Mouse (Mus musculus): ENCODE results near the gene Arl6ip4.
A peak's percentile ranks its signal among the peaks of the same experiment; 100 is the strongest.

Gene Arl6ip4

DNA sequence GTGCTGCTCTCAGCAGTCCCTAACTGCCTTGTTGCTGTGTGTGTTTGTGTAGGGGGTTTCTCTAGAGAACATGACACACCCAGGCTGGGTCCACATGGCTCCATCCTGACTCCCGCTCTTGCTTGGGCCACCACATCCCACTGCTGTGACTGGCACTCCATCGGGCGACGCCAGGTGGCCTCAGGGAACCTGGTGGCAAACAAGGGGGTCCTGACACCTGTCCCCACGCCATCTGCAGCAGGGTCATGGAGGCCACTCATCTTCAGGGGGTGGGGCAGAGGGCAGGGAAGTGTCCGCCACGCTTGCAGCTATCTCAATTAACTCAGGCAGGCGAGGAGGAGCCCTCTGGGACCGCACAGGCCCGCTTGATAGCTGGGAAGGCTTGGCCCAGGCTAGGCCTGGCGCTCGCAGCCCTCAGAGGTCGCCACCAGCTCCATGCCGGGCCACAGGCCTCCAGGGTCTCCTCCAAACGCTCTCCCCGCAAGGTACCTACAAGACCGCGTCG lies 20.8 kb upstream of the Arl6ip4 start:
- peak; percentile 55 for DNase-seq (ENCODE audit: low spot score)

GRCm38 (mm10) chr5:124095596-124096232 lies 20.2 kb upstream of the Arl6ip4 start, which contains the start of gene Abcb9:
Gene Abcb9 (minus strand): TSS chr5:124095798.
- peak; percentile 99 for DNase-seq (ENCODE audit: low spot score)

DNA sequence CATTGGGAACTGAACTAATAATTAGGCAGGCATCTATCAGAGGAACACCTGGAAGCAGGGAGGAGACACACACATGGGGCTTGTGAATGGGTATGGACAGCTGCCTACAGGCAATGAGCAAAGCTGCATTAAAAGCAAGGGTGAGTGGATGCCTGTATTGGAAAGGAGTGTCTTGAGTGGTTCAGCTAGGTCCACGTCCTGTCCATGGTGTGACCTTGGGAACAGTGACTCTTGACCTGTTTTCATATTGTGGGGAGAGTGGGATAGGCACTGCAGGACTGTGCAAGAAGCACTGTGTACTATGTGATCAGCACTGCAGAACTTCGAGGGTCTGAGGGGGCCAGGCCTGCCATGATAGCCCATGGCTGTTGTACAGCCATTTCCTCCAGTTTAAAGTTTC lies 17.0 kb upstream of the Arl6ip4 start:
- DNase-seq (ENCODE audit: low spot score) = no peak

GRCm38 (mm10) chr5:124100128-124101044 lies 15.5 kb upstream of the Arl6ip4 start:
- no peak for DNase-seq (ENCODE audit: low spot score)

DNA sequence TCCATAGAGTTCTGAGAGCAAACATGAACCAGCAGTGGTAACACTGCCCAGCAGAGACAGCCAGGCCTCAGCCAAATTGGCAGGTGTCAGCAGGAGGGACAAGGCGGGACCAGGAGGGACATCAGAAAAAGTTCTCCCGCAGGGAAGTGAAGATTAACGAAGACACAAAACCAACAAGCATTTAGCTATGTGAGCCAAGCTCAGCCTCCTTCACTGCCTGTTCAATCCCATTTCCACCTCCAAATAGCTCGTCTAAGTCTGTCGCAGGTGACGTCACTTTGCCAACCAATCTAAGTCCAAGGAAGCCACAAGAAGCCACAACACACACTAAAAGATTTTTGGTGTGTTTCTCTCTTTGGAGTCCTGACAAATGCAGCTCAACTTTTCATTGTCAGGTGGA lies 13.6 kb upstream of the Arl6ip4 start:
- no peak for DNase-seq (ENCODE audit: low spot score)

- no peak for DNase-seq (ENCODE audit: low spot score)
Measured at GRCm38 (mm10) chr5:124103020-124103419, 12.9 kb upstream of the Arl6ip4 start.

DNA sequence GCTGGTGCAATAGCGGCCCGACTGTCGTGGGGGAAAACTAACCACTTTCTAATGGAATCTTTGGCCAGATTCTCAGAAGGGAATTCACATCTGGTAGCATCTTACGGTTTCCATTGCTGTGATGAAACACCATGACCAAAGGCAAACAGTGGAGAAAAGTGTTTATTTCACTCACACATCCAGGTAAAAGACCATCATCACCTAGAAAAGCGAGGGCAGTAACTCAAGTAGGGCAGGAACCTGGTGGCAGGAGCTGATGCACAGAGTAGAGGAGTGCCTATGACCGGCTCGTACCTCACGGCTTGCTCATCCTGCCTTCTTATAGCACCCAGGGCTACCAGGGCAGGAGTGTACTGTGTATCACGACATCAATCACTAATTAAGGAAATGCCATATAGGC lies 12.3 kb upstream of the Arl6ip4 start:
- DNase-seq (ENCODE audit: low spot score) = no peak

DNA sequence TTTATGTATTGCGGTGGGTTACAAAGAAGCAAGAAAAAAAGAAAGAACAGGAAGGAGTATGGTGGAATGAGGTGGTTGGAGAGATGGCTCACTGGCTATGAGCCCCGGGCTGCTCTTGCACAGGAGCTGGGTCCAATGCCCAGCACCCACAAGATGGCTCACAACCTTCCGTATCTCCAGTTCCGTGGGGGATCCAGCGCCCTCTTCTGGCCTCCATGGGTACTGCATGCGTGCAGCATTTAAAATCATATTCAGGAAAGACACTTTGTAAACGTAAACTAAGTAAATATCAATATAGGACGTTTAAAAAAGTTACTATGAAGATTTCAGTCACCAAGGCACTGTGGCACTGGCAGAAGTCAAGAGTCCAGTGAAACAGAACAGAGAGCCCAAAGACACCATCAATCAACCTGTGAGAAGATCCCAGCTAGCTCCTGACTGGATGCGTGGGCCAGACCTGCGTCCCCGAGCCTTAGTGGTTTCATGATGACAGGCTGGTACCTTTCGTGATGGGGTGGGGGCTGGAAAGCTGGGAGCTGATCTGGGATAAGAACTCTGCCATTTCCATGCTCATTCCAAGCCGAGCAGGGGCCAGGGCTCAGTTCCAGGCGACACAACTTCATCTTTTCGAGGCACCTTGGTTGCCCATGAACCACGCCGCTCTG lies 4.7 kb upstream of the Arl6ip4 start:
- peak; percentile 54 for DNase-seq (ENCODE audit: low spot score)

DNA sequence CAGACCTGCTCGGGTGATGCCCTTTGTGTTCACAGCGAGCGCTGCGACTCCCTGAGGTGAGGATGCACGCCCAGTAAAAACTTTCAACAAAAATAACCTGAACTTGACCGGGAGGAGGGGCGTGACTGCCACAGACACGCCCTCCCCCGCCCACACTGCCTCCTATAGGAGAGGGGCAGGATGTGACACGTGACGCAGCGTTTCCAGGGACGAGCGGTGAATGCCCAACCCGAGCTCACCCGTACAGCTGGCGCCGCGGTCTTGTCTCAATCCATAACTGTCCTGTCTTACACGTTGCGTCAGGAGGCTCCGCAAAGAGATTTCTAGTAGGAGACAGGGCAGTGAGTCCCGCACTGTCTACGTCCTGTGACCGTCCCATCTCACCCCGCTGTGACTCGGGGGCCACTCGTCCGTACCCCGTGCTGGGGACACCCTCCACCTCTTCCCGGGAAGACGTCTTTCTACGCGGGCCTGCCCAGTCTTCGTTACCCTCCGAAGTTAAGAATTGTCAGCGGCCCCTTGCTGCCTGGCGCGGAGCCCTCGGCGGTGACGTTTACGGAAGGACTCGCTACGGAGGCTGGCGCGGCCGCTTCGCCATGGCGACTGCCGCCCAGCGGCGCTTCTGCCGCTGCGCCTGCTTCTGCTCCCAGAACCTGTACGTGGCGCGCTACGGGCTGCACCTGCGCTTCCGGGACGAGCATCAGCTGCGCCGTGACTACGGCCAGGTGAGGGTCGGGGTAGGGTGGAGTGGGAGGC lies 4.0 kb upstream of the Arl6ip4 start, which contains the start of gene Ogfod2:
TSS of gene Ogfod2 (plus strand) at position 556 of the 756 bp plus-strand sequence.
- peak; percentile 94 for DNase-seq (ENCODE audit: low spot score)

GRCm38 (mm10) chr5:124112531-124112930 lies 3.4 kb upstream of the Arl6ip4 start:
- no peak for DNase-seq (ENCODE audit: low spot score)

GRCm38 (mm10) chr5:124113030-124113429 lies 2.9 kb upstream of the Arl6ip4 start:
- peak; percentile 50 for DNase-seq (ENCODE audit: low spot score)

DNA sequence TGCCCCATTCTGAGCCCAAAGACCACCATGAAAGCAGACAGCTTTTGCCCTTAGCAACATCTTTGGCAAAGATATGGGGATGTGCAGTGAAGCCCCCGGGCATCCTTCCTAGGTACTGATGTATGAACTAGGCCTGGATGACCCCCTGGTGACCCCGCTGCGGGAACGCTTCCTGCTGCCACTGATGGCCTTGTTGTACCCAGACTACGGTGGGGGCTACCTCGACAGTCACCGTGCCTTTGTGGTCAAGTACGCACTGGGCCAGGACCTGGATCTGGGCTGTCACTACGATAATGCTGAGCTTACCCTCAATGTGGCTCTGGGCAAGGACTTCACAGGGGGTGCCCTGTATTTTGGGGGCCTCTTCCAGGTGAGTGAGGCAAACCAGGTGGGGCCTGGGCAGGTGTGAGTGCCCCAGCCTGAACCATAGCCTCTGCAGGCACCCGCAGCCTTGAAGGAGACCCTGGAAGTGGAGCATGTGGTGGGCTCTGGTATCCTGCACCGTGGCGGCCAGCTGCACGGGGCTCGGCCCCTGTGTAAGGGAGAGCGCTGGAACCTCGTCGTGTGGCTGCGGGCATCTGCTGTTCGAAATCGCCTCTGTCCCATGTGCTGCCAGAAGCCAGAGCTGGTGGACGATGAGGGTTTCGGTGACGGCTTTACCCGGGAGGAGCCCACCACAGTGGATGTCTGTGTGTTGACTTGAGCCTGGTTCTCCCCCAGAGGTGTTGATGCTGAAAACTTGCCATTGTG lies 1.4 kb upstream of the Arl6ip4 start:
- no peak for DNase-seq (ENCODE audit: low spot score)

GRCm38 (mm10) chr5:124115531-124115930 lies 358 bp upstream of the Arl6ip4 start:
- DNase-seq (ENCODE audit: low spot score) = no peak

DNA sequence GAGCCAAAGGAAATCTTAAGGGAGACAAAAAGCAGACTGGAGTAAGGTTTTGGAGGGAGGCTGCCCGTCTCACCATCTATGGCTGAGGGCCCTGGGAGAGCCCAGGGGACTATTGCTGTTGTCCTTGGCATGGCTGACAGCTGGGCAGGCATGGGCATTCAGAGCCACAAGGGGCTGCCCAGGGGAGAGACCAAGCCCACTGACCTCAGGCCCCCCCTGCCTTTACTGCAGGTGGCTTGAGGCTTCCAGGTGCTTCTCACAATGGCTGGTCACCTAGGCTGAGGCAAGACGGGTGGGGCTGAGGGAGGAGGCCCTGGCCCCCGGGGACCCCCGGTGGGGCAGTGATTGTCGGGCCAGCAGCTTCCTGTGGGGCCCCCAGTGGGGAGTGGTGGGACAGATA lies 3.3 kb downstream of the Arl6ip4 start:
- DNase-seq (ENCODE audit: low spot score) = no peak

GRCm38 (mm10) chr5:124122357-124122756 lies 6.5 kb downstream of the Arl6ip4 start:
- DNase-seq (ENCODE audit: low spot score) = no peak

- no peak for DNase-seq (ENCODE audit: low spot score)
Measured at GRCm38 (mm10) chr5:124125093-124125492, 9.2 kb downstream of the Arl6ip4 start.

- no peak for DNase-seq (ENCODE audit: low spot score)
Measured at GRCm38 (mm10) chr5:124134261-124134660, 18.4 kb downstream of the Arl6ip4 start.

- no peak for DNase-seq (ENCODE audit: low spot score)
Measured at GRCm38 (mm10) chr5:124138066-124138465, 22.2 kb downstream of the Arl6ip4 start.

GRCm38 (mm10) chr5:124149028-124149427 lies 33.1 kb downstream of the Arl6ip4 start:
- DNase-seq (ENCODE audit: low spot score) = no peak

DNA sequence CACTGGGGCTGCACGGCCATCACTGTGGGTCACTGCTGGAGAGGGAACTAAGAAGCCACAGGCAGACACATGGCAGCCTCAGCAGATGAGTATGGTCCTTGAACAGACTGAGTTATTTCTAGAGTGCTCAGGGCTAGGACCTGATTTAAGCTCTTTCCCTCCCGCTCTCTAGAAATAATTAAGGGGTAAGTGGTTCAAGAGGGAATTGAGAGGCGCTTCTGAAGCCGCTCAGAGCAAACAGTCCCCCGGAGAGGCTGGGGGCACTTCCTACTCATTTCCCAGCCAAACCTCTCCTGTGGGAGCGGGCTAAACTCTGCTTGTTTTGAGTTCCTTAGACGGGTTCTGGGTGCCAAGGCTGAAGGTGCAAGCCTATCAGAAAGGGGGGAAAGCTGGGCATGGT lies 35.0 kb downstream of the Arl6ip4 start:
- DNase-seq (ENCODE audit: low spot score) = no peak

- no peak for DNase-seq (ENCODE audit: low spot score)
Measured at GRCm38 (mm10) chr5:124152734-124153133, 36.8 kb downstream of the Arl6ip4 start.
